9 mouse cellular contexts compared by ENCODE assay signal in genomic region chr12:86158689-86159483, GRCm38 (mm10).
A peak's percentile ranks its signal among the peaks of the same experiment; 100 is the strongest.
DNase-seq lines count a peak whose midpoint lies in the region; ATAC-seq and TF ChIP-seq lines count a peak whose summit lies in the region.
"Had no signal": no experiment of that assay in that cellular context is flagged by ENCODE, and none has a peak within 500 bp of the region (broad histone marks: within the 10 kb centered on the region; RNA-seq: fewer than 3 reads in every experiment).

No protein-coding gene starts in this region.

- WGBS in kidney, embryonic 15.5 days, result 80% methylated on average over 20 of the region's 20 CpGs

- no peak overlapping the region for H3K9ac ChIP-seq in kidney, embryonic 15.5 days
- H3K9ac ChIP-seq: liver, embryonic 13.5 days had no signal

- H3K4me3 ChIP-seq in cortical plate, adult 2 months (ENCODE audit: insufficient read depth, low read length), result no peak overlapping the region
- no peak overlapping the region for H3K4me3 ChIP-seq in kidney, embryonic 15.5 days (replicated peaks)
- H3K4me3 ChIP-seq: liver, embryonic 13.5 days had no signal

- no peaks in the 10 kb centered on the region; the same call in 1 of the 2 replicates for H3K36me3 ChIP-seq in kidney, embryonic 15.5 days
- H3K36me3 ChIP-seq: liver, embryonic 13.5 days had no signal

- no peak for ATAC-seq in kidney, embryonic 15.5 days (replicated peaks; ENCODE audit: low FRiP score)

- H3K27me3 ChIP-seq in kidney, embryonic 15.5 days, result no peaks in the 10 kb centered on the region
- H3K27me3 ChIP-seq: liver, embryonic 13.5 days had no signal

- no peaks in the 10 kb centered on the region for H3K9me3 ChIP-seq in kidney, embryonic 15.5 days (replicated peaks)
- H3K9me3 ChIP-seq: liver, embryonic 13.5 days had no signal

- TF ChIP-seq CTCF in cortical plate, adult 2 months (IDR thresholded peaks at IDR 0.05; ENCODE audit: extremely low read depth, insufficient read depth, low read length), result no peak

- H3K27ac ChIP-seq in cortical plate, adult 2 months (ENCODE audit: insufficient read depth, low read length), result 0 out of 2 replicates have a peak overlapping the region, but pooled peaks have one; percentile 54
- H3K27ac ChIP-seq in kidney, embryonic 15.5 days, result no peak overlapping the region
- H3K27ac ChIP-seq: liver, embryonic 13.5 days had no signal

- peaks cover 4% of the 10 kb centered on the region for H3K4me1 ChIP-seq in cortical plate, adult 2 months (ENCODE audit: control insufficient read depth, insufficient read depth, low read length)
- peaks cover 33% of the 10 kb centered on the region for H3K4me1 ChIP-seq in kidney, embryonic 15.5 days

- no peak for TF ChIP-seq POLR2A in cortical plate, adult 2 months (IDR thresholded peaks at IDR 0.05; ENCODE audit: extremely low read depth, insufficient read depth, low read length)

- H3K4me2 ChIP-seq in kidney, embryonic 15.5 days, result no peak overlapping the region
- H3K4me2 ChIP-seq: liver, embryonic 13.5 days had no signal

- peak; percentile 9 for DNase-seq in adrenal gland, postnatal 10 days
- DNase-seq in adrenal gland, adult 18-20 months (ENCODE audit: low spot score in 2 of 2), result no peak
- peak; percentile 75 to 84 for DNase-seq in heart, adult 18-20 months
- peak; percentile 89 for DNase-seq in layer of hippocampus, adult 9-11 months
- peak; percentile 48 for DNase-seq in right cerebral cortex, postnatal 25 days
- no peak for DNase-seq in testis, postnatal 10 days (ENCODE audit: low spot score)
- DNase-seq: liver, embryonic 13.5 days had no signal

Comparison
In these comparisons a context has a peak if more than half of its experiments do, and no peak if none do; other contexts are left out.
1. DNase-seq: peak in adrenal gland, postnatal 10 days (single experiment), heart, adult 18-20 months (2 of 2), layer of hippocampus, adult 9-11 months (single experiment) and right cerebral cortex, postnatal 25 days (single experiment); none in adrenal gland, adult 18-20 months (0 of 2) and testis, postnatal 10 days (single experiment).